Mouse (Mus musculus) cerebellum, postnatal 14 days (tissue): ENCODE measurements around the gene Mpp4.

Experiments used
- DNase-seq, 2 experiments: peaks; one replicate each; pipeline ENCODE4 v3.0.0; 2021; ENCODE audit warnings: mixed read lengths in 2 of 2

Mpp4 gene

GRCm38 (mm10) chr1:59166232-59166905 is 3.2 kb upstream of the Mpp4 start:
- DNase-seq: no peak

GRCm38 (mm10) chr1:59163918-59164317 is 729 bp upstream of the Mpp4 start:
- DNase-seq: no peak

GRCm38 (mm10) chr1:59162309-59163024 is 722 bp downstream of the Mpp4 start:
- peak; percentile 24 to 37 for DNase-seq

- DNase-seq: peak in 1 of 2 experiments; percentile 23
Measured at GRCm38 (mm10) chr1:59161396-59161795, 1.8 kb downstream of the Mpp4 start.

- no peak for DNase-seq
Measured at GRCm38 (mm10) chr1:59160871-59161270, 2.3 kb downstream of the Mpp4 start.

- DNase-seq: no peak
Measured at GRCm38 (mm10) chr1:59159136-59159535, 4.1 kb downstream of the Mpp4 start.

- peak; percentile 22 to 35 for DNase-seq
Measured at GRCm38 (mm10) chr1:59158498-59158897, 4.7 kb downstream of the Mpp4 start.

- DNase-seq: no peak
Measured at GRCm38 (mm10) chr1:59157846-59158245, 5.3 kb downstream of the Mpp4 start.

GRCm38 (mm10) chr1:59152346-59152745 is 10.8 kb downstream of the Mpp4 start:
- DNase-seq: no peak

GRCm38 (mm10) chr1:59150542-59150941 is 12.6 kb downstream of the Mpp4 start:
- DNase-seq: no peak

- peak; percentile 40 to 50 for DNase-seq
Measured at GRCm38 (mm10) chr1:59144543-59144942, 18.6 kb downstream of the Mpp4 start.

- DNase-seq: peak; percentile 61 to 79
Measured at GRCm38 (mm10) chr1:59142809-59143208, 20.4 kb downstream of the Mpp4 start.

GRCm38 (mm10) chr1:59134419-59134818 is 28.8 kb downstream of the Mpp4 start:
- DNase-seq: no peak

GRCm38 (mm10) chr1:59128879-59129278 is 34.3 kb downstream of the Mpp4 start:
- DNase-seq: no peak

GRCm38 (mm10) chr1:59125558-59125957 is 37.6 kb downstream of the Mpp4 start:
- no peak for DNase-seq

GRCm38 (mm10) chr1:59119720-59120457 is 43.3 kb downstream of the Mpp4 start, which contains the start of gene Tmem237:
Tmem237 (minus strand) TSS chr1:59120408.
- peak; percentile 93 to 94 for DNase-seq

GRCm38 (mm10) chr1:59110524-59110923 is 52.7 kb downstream of the Mpp4 start:
- no peak for DNase-seq

- DNase-seq: no peak
Measured at GRCm38 (mm10) chr1:59102071-59102470, 61.1 kb downstream of the Mpp4 start.

GRCm38 (mm10) chr1:59101020-59101419 is 62.2 kb downstream of the Mpp4 start:
- DNase-seq: no peak

GRCm38 (mm10) chr1:59094705-59095104 is 68.5 kb downstream of the Mpp4 start, which contains the start of gene C2cd6:
C2cd6 (minus strand) TSS chr1:59094900.
- DNase-seq: no peak
